Mouse (Mus musculus) liver, adult 10 weeks (tissue): Measurements from ENCODE around the gene Arsg. TPM values are rescaled to one million over a fixed set of nuclear protein-coding genes. Genes with fewer than 3 reads are reported as not detected.

Experiments
- polyA plus RNA-seq: library from polyadenylated mRNA; stranded (reverse); fragments of 350-450 nt; fragmentation: Illumina TruSeq; extraction: RNeasy Lipid Tissue Mini Kit (QIAGEN cat#74804); gene quantifications from one replicate; pipeline ENCODE4 v1.2.3, GENCODE M21; 2014; ENCODE audit warnings: low read depth, low replicate concordance

Gene Arsg
- 6.0 TPM for polyA plus RNA-seq

GRCm38 (mm10) chr11:109473171-109474085 is at the start of gene Arsg, which contains the start of gene Slc16a6:
Gene Arsg (plus strand): TSS chr11:109473374.
Gene Slc16a6 (minus strand): TSS chr11:109473598.

GRCm38 (mm10) chr11:109425392-109426271 is 47.5 kb upstream of the Arsg start, which contains the start of gene Amz2:
Gene Amz2 (plus strand): TSS chr11:109425946.

GRCm38 (mm10) chr11:109611303-109612149 is 138.4 kb downstream of the Arsg start, which contains the start of gene Wipi1:
Gene Wipi1 (minus strand): TSS chr11:109611967.

Other genes starting within 250 kb of the Arsg start
- gene Rgs9, start 175.2 kb upstream of the Arsg start, polyA plus RNA-seq, result not detected
- gene Gna13, start 110.5 kb upstream of the Arsg start, polyA plus RNA-seq, result 16.0 TPM
- not detected for gene 9930022D16Rik, start 59.5 kb upstream of the Arsg start, polyA plus RNA-seq
- 15.0 TPM for gene Amz2, start 47.4 kb upstream of the Arsg start, polyA plus RNA-seq
- gene Slc16a6, start 224 bp downstream of the Arsg start, polyA plus RNA-seq, result 5.9 TPM
- 10.5 TPM for gene Wipi1, start 138.6 kb downstream of the Arsg start, polyA plus RNA-seq
- gene Prkar1a, start 176.0 kb downstream of the Arsg start, polyA plus RNA-seq, result 109 TPM
- 7.2 TPM for gene Fam20a, start 248.9 kb downstream of the Arsg start, polyA plus RNA-seq